Mouse (Mus musculus) limb, embryonic 12.5 days (tissue): ENCODE measurements around the gene Ccdc167. TPM values are rescaled to one million over a fixed set of nuclear protein-coding genes. Genes with fewer than 3 reads are reported as not detected.

Source experiments
- ATAC-seq: fragments of 200-750 bp; cut with Nextera tagmentation; 2 replicates; pipeline ENCODE4 v1.8.0; 2017; ENCODE audit warnings: low read depth, moderate TSS enrichment; ENCODE audit not compliant: insufficient number of reproducible peaks, insufficient read depth, low FRiP score, low TSS enrichment
- H3K27ac ChIP-seq: fragments of 300-500 bp; sonication (generic); 2 replicates; pipeline ENCODE4 v1.5.1; 2016; ENCODE audit warnings: mild to moderate bottlenecking, moderate library complexity
- H3K27me3 ChIP-seq: fragments of 300-500 bp; sonication (generic); 2 replicates; pipeline ENCODE4 v1.6.1; 2016; ENCODE audit warnings: mild to moderate bottlenecking, moderate library complexity
- H3K36me3 ChIP-seq: fragments of 300-500 bp; sonication (generic); 2 replicates; pipeline ENCODE4 v1.6.1; 2016; ENCODE audit warnings: mild to moderate bottlenecking, moderate library complexity
- H3K4me1 ChIP-seq: fragments of 300-500 bp; sonication (generic); replicated peaks from 2 replicates; pipeline ENCODE4 v1.6.1; 2016
- H3K4me2 ChIP-seq: fragments of 300-500 bp; sonication (generic); 2 replicates; pipeline ENCODE4 v1.6.1; 2016; ENCODE audit warnings: mild to moderate bottlenecking, moderate library complexity
- H3K4me3 ChIP-seq: fragments of 300-500 bp; sonication (generic); replicated peaks from 2 replicates; pipeline ENCODE4 v1.5.1; 2016; ENCODE audit warnings: mild to moderate bottlenecking
- H3K9ac ChIP-seq: fragments of 300-500 bp; sonication (generic); replicated peaks from 2 replicates; pipeline ENCODE4 v1.6.1; 2016; ENCODE audit warnings: mild to moderate bottlenecking, moderate library complexity
- H3K9me3 ChIP-seq: fragments of 300-500 bp; sonication (generic); 2 replicates; pipeline ENCODE4 v1.6.1; 2016; ENCODE audit warnings: mild to moderate bottlenecking, moderate library complexity
- WGBS: fragments of 180-500 bp; shearing (Covaris S2); methylation state at CpG from one replicate; pipeline ENCODE4 v1.1.7; 2016; 5-methylcytosine and 5-hydroxymethylcytosine counted together
- polyA plus RNA-seq: library from polyadenylated mRNA; unstranded; fragments of >200 nt; fragmentation: Nextera tagmentation; extraction: Ambion mirVana; gene quantifications from 2 replicates; pipeline ENCODE4 v1.2.1, GENCODE M21; 2016

Ccdc167 gene
- polyA plus RNA-seq, 1 experiment from 2014 or later: 16.8 TPM

DNA sequence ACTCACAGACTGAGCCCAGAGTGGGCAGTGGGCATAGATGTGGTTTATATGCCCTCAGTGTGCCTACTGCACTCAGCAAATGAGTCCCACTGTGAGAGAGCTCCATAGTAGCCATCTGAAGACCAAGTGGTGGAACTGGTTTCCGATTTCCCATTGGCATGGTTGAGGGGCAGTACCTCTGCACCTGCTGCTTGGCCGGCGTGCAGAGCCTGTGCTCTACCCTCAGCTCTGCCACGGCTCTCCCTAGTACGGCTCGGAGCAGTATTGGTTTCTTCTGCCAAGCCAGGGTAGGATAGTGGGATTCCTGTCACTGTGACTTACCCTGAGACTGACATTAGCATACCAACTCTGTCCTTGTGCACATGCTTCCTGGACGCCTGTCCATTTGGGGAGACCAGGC, 16.3 kb downstream of the Ccdc167 start:
- no peaks in the 10 kb centered on the region for H3K4me1 ChIP-seq
- no peak overlapping the region for H3K4me2 ChIP-seq
- no peak overlapping the region for H3K4me3 ChIP-seq
- H3K27ac ChIP-seq: no peak overlapping the region
- no peaks in the 10 kb centered on the region for H3K9me3 ChIP-seq
- H3K27me3 ChIP-seq: no peaks in the 10 kb centered on the region
- no peak overlapping the region for H3K9ac ChIP-seq
- H3K36me3 ChIP-seq: peaks cover 89% of the 10 kb centered on the region
- no peak for ATAC-seq
- WGBS: 89% methylated on average over 7 of the region's 7 CpGs

DNA sequence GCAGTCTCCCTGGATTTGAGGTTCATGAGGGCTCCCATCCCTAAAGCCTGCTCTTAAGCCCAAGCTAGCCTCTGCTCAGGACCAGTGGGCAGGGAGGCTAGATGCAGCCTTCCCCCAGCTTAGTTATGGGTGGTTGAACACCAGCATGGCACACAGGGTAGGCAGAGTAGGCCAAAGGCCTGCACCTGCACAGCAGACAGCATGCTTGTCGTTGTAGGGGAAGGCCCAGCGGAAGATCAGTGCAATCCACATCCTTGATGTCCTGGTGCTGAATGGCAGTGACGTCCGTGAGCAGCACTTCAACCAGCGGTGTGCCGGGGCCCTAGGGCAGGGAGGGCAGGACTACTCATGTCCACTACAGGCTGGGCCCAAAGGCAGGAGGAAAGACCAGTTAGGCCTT, 18.4 kb downstream of the Ccdc167 start:
- no peak overlapping the region for H3K4me3 ChIP-seq
- no peak overlapping the region for H3K9ac ChIP-seq
- peaks cover 98% of the 10 kb centered on the region for H3K36me3 ChIP-seq
- no peaks in the 10 kb centered on the region for H3K4me1 ChIP-seq
- H3K27ac ChIP-seq: no peak overlapping the region
- ATAC-seq: no peak
- 88% methylated on average over 6 of the region's 6 CpGs for WGBS
- H3K27me3 ChIP-seq: no peaks in the 10 kb centered on the region
- no peak overlapping the region for H3K4me2 ChIP-seq
- H3K9me3 ChIP-seq: no peaks in the 10 kb centered on the region

DNA sequence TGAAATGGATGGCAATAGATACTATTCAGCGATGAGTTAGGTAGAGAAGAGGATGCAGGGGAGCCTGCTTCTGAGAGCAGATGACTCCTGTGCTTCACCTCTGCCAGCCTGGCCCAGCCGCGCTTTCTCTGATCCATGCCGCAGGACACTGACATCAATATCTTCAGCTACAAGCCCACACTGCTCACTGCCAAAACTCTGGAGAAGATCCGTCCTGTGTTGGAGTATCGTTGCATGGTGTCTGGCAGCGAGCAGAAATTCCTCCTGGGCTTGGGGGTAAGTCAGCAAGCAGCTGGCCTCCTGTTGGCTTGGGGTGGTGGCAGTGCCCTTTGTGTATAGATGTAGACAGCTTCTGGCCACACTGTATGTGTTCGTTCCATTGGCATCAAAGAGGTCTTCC, 19.9 kb downstream of the Ccdc167 start:
- Histone ChIP-seq H3K4me2 (no peak overlapping the region), H3K36me3 (peaks cover 90% of the 10 kb centered on the region), H3K9me3 (no peaks in the 10 kb centered on the region), H3K27ac (no peak overlapping the region), H3K4me3 (no peak overlapping the region), H3K4me1 (no peaks in the 10 kb centered on the region), H3K27me3 (no peaks in the 10 kb centered on the region), H3K9ac (no peak overlapping the region)
- no peak for ATAC-seq
- 93% methylated on average over 8 of the region's 8 CpGs for WGBS

DNA sequence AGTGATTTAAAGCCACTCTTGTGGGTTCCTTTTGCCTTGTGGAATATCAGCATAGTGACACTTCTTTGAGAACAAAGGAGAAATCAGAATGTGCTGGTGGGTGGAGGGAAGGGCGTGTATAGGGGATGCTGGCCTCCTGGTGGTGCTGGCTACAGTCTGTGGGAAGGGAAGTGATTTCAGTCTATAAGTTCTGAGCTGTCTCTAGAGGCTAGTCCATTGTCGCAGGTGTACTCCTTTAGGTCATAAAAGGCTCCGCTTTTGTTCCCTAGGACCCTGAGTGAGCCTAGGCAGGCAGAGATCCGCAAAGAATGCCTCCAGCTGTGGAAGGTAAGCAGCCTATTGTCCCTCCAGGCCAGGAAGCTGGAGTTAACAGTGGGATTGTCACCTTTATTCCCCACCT, 22.3 kb downstream of the Ccdc167 start:
- no peak overlapping the region for H3K4me3 ChIP-seq
- 81% methylated on average over 4 of the region's 4 CpGs for WGBS
- H3K4me1 ChIP-seq: no peaks in the 10 kb centered on the region
- no peak overlapping the region for H3K4me2 ChIP-seq
- peaks cover 90% of the 10 kb centered on the region for H3K36me3 ChIP-seq
- H3K9ac ChIP-seq: no peak overlapping the region
- ATAC-seq: no peak
- no peaks in the 10 kb centered on the region for H3K9me3 ChIP-seq
- no peak overlapping the region for H3K27ac ChIP-seq
- no peaks in the 10 kb centered on the region for H3K27me3 ChIP-seq

DNA sequence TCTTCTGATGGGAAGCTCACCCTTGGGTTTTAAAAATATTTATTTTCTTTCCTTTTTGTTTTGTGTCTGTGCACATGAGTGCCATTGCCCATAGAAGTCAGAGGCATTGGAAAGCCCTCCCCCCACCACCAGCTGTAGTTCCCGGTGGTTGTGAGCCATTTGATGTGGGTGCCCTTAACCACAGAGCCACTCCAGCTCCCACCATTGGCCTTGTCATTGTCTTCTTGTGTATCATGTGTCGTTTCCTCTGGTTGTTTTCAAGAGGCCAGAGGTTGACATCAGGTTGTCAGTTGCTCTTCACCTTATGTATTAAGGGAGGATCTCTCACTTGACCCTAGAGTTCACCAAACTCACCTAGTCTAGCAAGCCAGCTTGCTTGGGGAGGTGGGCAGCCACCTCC, 23.3 kb downstream of the Ccdc167 start:
- no peak overlapping the region for H3K9ac ChIP-seq
- H3K4me1 ChIP-seq: no peaks in the 10 kb centered on the region
- ATAC-seq: no peak
- peaks cover 86% of the 10 kb centered on the region for H3K36me3 ChIP-seq
- H3K27ac ChIP-seq: no peak overlapping the region
- 75% methylated on average over 2 of the region's 2 CpGs for WGBS
- H3K27me3 ChIP-seq: no peaks in the 10 kb centered on the region
- no peak overlapping the region for H3K4me3 ChIP-seq
- H3K4me2 ChIP-seq: no peak overlapping the region
- no peaks in the 10 kb centered on the region for H3K9me3 ChIP-seq

DNA sequence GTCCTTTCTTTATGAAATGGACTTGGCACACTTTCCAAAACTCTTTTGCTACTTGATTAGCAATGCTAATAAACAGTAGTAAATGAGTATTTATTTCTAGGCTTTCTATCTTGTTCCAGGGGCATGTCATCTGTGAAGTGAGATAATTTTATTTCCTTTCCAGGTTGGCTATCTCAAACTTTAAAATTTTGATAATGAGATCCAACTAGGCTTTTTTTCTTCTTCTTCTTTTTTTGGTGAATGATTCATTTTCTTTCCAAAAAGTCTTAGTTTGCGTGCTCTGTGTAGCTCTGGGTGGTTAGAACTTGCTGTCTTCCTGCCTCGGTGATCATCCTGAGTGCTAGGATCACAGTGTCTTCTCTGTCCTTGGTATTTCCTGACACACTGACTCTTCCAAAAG, 24.0 kb downstream of the Ccdc167 start:
- Histone ChIP-seq H3K4me3 (no peak overlapping the region), H3K9me3 (no peaks in the 10 kb centered on the region), H3K27me3 (no peaks in the 10 kb centered on the region), H3K9ac (no peak overlapping the region), H3K4me2 (no peak overlapping the region), H3K36me3 (peaks cover 86% of the 10 kb centered on the region), H3K4me1 (no peaks in the 10 kb centered on the region), H3K27ac (no peak overlapping the region)
- no peak for ATAC-seq
- 98% methylated on average over 2 of the region's 2 CpGs for WGBS

DNA sequence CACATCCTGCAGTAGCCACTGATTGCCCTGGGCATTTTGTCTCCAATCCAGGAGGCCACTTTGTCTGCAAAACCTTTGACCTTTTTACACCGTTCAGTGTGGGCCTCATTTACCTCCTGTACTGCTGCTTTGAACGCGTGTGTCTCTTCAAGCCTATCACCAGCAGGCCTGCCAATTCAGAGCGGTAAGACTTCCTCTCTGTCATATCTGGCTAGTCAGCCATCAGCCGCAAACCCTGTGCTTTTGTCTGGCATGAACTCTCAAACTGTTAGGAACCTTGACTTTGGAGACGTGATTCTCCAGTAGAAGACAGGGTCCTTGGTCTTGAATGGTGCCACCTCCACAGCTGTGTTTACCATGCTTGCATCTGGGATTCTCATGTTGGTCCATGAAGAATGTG, 26.6 kb downstream of the Ccdc167 start:
- Histone ChIP-seq H3K27ac (no peak overlapping the region), H3K4me1 (no peaks in the 10 kb centered on the region), H3K27me3 (no peaks in the 10 kb centered on the region), H3K4me2 (no peak overlapping the region), H3K4me3 (no peak overlapping the region), H3K9me3 (no peaks in the 10 kb centered on the region), H3K9ac (no peak overlapping the region), H3K36me3 (peaks cover 87% of the 10 kb centered on the region)
- 74% methylated on average over 6 of the region's 6 CpGs for WGBS
- ATAC-seq: no peak

DNA sequence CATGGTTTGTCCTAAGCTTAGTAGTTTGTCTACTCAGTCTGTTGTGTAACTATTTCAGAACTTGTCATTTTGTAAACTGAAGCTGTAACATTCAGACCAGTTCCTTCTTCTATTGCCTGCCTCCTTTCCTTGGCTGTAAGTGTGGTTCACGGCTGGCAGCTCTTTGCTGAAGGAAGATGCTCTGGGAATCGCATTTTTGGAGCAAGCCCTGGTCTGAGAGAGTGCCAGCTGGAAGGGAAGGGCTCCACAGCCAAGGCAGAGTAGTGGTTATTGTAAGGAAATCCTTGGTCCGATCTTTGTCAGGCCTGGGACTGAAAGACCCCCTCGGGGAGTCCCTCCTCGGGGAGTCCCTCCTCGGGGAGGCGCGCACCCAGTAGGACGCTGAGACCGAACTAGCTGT, 28.2 kb downstream of the Ccdc167 start:
- no peak overlapping the region for H3K27ac ChIP-seq
- ATAC-seq: no peak
- no peaks in the 10 kb centered on the region for H3K27me3 ChIP-seq
- no peak overlapping the region for H3K4me3 ChIP-seq
- no peak overlapping the region for H3K4me2 ChIP-seq
- peaks cover 87% of the 10 kb centered on the region for H3K36me3 ChIP-seq
- H3K9me3 ChIP-seq: no peaks in the 10 kb centered on the region
- no peak overlapping the region for H3K9ac ChIP-seq
- WGBS: 95% methylated on average over 10 of the region's 10 CpGs
- no peaks in the 10 kb centered on the region for H3K4me1 ChIP-seq

DNA sequence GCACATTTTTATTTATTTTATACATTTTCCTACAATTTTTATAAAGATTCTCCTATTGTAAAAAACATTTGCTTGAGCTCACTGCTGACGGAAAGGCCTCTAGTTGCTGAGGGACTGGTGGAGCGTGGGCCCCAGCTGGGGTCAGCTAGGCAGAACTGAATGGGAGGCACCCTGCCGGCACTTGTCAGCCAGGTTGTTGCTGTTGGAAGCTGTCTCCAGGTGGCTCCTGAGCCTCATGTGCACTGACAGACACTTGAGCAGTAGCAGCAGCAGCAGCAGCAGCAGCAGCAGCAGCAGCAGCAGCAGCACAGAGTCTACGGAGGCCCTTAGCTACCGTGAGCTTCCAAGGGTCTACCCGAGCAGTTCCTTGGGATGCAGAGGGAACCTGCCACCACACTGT, 29.5 kb downstream of the Ccdc167 start:
- peaks cover 93% of the 10 kb centered on the region for H3K36me3 ChIP-seq
- 94% methylated on average over 6 of the region's 6 CpGs for WGBS
- no peak overlapping the region for H3K9ac ChIP-seq
- no peaks in the 10 kb centered on the region for H3K27me3 ChIP-seq
- H3K27ac ChIP-seq: no peak overlapping the region
- H3K4me2 ChIP-seq: no peak overlapping the region
- H3K4me1 ChIP-seq: no peaks in the 10 kb centered on the region
- H3K4me3 ChIP-seq: no peak overlapping the region
- H3K9me3 ChIP-seq: no peaks in the 10 kb centered on the region
- no peak for ATAC-seq

DNA sequence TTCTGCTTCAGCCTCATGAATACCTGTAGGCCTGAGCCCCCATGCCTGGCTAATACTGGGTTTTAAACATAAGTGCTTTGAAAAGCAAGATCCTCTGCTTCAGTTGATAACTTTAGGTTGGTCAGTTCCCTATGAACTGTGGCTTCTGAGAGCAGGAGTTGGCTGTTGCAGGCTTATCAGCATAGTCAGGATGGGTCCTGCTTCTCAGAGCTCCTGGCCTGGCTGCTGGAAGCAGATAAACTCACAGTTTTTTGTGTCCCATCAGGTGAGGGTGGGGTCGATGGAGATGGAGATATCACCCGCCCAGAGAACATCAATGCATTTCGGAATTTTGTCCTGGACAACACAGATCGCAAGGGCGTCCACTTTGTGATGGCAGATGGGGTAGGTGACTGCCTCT, 30.1 kb downstream of the Ccdc167 start:
- no peak overlapping the region for H3K4me3 ChIP-seq
- peaks cover 96% of the 10 kb centered on the region for H3K36me3 ChIP-seq
- H3K4me2 ChIP-seq: no peak overlapping the region
- ATAC-seq: no peak
- H3K27me3 ChIP-seq: no peaks in the 10 kb centered on the region
- no peaks in the 10 kb centered on the region for H3K4me1 ChIP-seq
- WGBS: 91% methylated on average over 5 of the region's 5 CpGs
- H3K9me3 ChIP-seq: no peaks in the 10 kb centered on the region
- H3K27ac ChIP-seq: no peak overlapping the region
- H3K9ac ChIP-seq: no peak overlapping the region

DNA sequence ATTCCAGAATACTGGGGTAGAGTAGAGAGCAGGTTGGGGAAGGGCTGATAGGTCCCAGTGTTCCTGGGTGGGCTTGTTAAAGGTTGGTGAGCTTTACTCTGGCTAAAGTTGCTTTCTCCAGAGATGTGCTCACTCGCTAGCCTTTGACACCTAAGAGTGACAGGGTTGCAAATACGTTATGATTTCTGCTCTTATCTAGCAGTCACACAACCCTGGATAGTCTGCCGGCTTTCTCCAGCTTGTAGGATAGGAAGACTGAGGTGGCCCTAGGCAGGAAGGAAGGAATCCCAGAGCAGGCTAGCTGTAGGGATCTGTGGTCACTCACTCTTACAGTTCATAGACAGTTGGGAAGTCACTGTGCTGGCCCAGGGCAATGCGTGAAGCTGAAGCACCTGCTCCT, 32.6 kb downstream of the Ccdc167 start:
- Histone ChIP-seq H3K9ac (no peak overlapping the region), H3K4me2 (no peak overlapping the region), H3K4me3 (no peak overlapping the region), H3K27me3 (no peaks in the 10 kb centered on the region), H3K27ac (no peak overlapping the region), H3K9me3 (no peaks in the 10 kb centered on the region), H3K36me3 (peaks cover 96% of the 10 kb centered on the region), H3K4me1 (no peaks in the 10 kb centered on the region)
- WGBS: 92% methylated on average over 4 of the region's 4 CpGs
- ATAC-seq: no peak

DNA sequence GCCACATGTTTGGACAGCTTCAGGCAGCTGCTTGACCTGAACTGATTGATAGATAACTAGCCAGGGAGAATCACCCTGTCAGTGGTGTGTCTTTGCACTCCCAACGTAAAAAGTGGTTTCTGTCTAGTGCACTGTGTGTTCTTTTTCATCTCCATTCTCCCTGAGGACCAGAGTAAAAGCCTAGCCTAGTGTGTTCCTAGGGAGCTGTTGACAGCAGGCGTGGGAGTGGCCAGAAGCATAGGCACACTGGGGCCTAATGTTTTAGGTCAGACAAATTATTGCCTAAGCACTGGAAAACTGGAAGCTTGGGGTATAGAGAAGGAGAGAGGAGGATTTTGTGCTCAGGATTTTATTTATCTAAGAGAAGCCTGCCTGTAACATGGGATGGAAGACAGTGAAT, 33.7 kb downstream of the Ccdc167 start:
- Histone ChIP-seq H3K27ac (no peak overlapping the region), H3K9me3 (no peaks in the 10 kb centered on the region), H3K4me2 (no peak overlapping the region), H3K36me3 (peaks cover 98% of the 10 kb centered on the region), H3K9ac (no peak overlapping the region), H3K27me3 (no peaks in the 10 kb centered on the region), H3K4me1 (no peaks in the 10 kb centered on the region), H3K4me3 (no peak overlapping the region)
- no peak for ATAC-seq
- 87% methylated on average over 2 of the region's 2 CpGs for WGBS
